Mouse (Mus musculus): ENCODE data around the gene Ppp1r36. TPM values are rescaled to one million over a fixed set of nuclear protein-coding genes. Genes with fewer than 3 reads are reported as not detected.
"Not testable (repeated sequence)": the region's sequence is repeated elsewhere in the genome, so short reads cannot be mapped to it uniquely, and the experiment has no call there.

The Ppp1r36 gene
- polyA plus RNA-seq, 1 experiment from 2014 or later = 0.77 TPM

DNA sequence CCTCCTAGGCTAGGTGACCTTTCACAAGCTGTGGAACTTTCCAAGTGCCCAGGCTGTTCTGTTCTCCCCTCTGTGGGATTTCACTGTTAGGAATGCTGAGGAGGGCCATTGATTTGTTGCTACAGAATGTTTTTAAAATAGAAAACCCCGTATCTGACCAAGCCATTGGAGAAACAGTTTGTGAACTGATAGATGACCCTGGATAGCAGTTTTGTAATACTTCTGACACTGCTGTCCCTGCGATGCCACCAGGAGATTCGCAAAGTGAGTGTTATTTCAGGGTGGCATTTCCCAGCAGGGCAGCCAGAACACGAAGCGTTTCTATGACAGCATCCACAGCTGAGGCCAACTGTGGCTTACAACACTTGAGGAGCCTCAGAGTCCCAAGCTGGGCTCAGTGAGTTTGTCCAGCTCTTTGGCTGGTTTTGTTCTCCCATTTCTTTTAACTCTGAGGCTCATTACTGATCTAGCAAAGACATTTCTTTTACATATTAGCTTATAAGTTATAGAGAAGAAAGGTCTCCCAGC is 13.6 kb downstream of the Ppp1r36 start:
- no peak overlapping the region for H3K9ac ChIP-seq (ENCODE audit: low read length)
- H3K27me3 ChIP-seq (replicated peaks; ENCODE audit: control insufficient read depth, insufficient read depth, low read length) = peaks cover 1% of the 10 kb centered on the region; the same call in 1 of the 2 replicates
- no peak overlapping the region for H3K4me3 ChIP-seq (ENCODE audit: low read depth, low read length)
- H3K36me3 ChIP-seq (ENCODE audit: control insufficient read depth, insufficient read depth, low read length) = no peaks in the 10 kb centered on the region
- H3K9me3 ChIP-seq (replicated peaks; ENCODE audit: control insufficient read depth, low read length) = no peaks in the 10 kb centered on the region
- WGBS = 75% methylated on average over 5 of the region's 5 CpGs
- no peak overlapping the region for H3K4me2 ChIP-seq (ENCODE audit: low read length)
- ATAC-seq = no peak
- H3K27ac ChIP-seq (ENCODE audit: low read depth, low read length) = no peak overlapping the region
- no peak for DNase-seq (ENCODE audit: low spot score)
- H3K4me1 ChIP-seq (ENCODE audit: control insufficient read depth, insufficient read depth, low read length) = peaks cover 4% of the 10 kb centered on the region; the same call in 1 of the 2 replicates

DNA sequence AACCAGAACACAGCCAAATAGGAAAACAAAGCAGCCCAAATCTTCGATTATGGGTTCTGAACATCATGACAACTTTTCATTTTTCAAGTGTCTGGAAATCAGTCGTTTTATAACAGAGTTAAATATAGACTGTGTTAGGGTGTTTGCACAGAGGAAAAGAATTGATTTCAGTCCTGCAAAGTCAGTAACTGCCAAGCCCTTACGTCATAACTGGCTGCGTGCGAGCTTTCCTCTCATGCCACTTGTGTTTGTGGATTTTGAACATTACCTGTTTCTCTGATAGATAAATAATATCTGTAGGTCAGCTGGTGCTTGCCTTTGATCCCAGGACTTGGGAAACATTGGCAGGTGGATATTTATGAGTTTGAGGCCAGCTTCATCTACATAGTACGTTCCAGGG is 14.1 kb downstream of the Ppp1r36 start:
- Histone ChIP-seq H3K4me2 (ENCODE audit: low read length) (no peak overlapping the region), H3K4me3 (ENCODE audit: low read depth, low read length) (no peak overlapping the region), H3K36me3 (ENCODE audit: control insufficient read depth, insufficient read depth, low read length) (no peaks in the 10 kb centered on the region), H3K4me1 (ENCODE audit: control insufficient read depth, insufficient read depth, low read length) (peaks cover 4% of the 10 kb centered on the region; the same call in 1 of the 2 replicates), H3K9ac (ENCODE audit: low read length) (no peak overlapping the region), H3K27ac (ENCODE audit: low read depth, low read length) (no peak overlapping the region), H3K9me3 (replicated peaks; ENCODE audit: control insufficient read depth, low read length) (no peaks in the 10 kb centered on the region), H3K27me3 (replicated peaks; ENCODE audit: control insufficient read depth, insufficient read depth, low read length) (peaks cover 4% of the 10 kb centered on the region; the same call in 1 of the 2 replicates)
- DNase-seq (ENCODE audit: low spot score) (no peak), ATAC-seq (no peak)
- WGBS = 93% methylated on average over 6 of the region's 6 CpGs

DNA sequence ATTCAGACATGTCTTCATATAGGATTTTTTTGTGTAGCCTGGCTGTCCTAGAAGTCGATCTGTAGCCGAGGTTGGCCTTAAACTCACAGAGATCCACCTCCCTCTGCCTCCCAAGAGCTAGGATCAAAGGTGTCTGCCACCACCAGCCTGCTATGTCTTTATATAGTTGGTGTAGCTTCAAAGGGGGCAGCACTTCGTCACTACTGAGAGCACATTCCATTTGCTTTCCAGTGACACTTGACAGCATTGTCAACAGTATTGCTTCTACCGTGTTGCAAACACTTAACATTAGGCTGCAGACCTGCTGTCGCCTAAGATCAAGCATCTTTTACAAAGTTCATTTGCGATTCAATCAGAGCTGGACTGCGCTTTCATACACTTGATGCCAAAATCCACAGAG is 16.8 kb downstream of the Ppp1r36 start:
- Histone ChIP-seq H3K4me2 (ENCODE audit: low read length) (no peak overlapping the region), H3K9me3 (replicated peaks; ENCODE audit: control insufficient read depth, low read length) (no peaks in the 10 kb centered on the region), H3K9ac (ENCODE audit: low read length) (no peak overlapping the region), H3K27ac (ENCODE audit: low read depth, low read length) (no peak overlapping the region), H3K4me3 (ENCODE audit: low read depth, low read length) (no peak overlapping the region), H3K27me3 (replicated peaks; ENCODE audit: control insufficient read depth, insufficient read depth, low read length) (peaks cover 4% of the 10 kb centered on the region; the same call in 1 of the 2 replicates), H3K4me1 (ENCODE audit: control insufficient read depth, insufficient read depth, low read length) (peaks cover 4% of the 10 kb centered on the region; the same call in 1 of the 2 replicates), H3K36me3 (ENCODE audit: control insufficient read depth, insufficient read depth, low read length) (no peaks in the 10 kb centered on the region)
- WGBS = 51% methylated on average over 7 of the region's 7 CpGs
- ATAC-seq (no peak), DNase-seq (ENCODE audit: low spot score) (no peak)

DNA sequence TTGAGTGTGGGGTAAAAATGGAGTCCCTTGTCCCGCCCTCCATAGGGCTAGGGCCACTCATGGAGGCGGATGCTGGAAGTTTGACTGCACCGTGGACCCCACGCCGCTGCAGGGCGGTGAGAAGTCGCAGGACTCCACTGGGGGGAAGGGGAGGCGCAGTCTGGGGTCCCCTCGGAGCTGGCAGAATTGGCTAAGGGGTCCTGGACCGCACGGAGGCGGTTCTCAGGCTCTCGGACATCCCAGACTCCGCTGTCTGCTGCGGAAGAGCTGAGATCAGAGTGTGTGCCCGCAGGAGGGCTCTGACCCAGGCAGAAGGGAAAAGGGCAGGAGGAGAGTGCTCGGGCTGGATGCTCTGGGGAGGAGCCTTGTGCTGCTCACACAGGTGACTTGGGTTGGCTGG is 17.7 kb downstream of the Ppp1r36 start:
- no peaks in the 10 kb centered on the region for H3K9me3 ChIP-seq (replicated peaks; ENCODE audit: control insufficient read depth, low read length)
- H3K4me3 ChIP-seq (ENCODE audit: low read depth, low read length) = no peak overlapping the region
- 5% methylated on average over 17 of the region's 17 CpGs for WGBS
- peak overlapping the region; percentile 45 for H3K4me2 ChIP-seq (ENCODE audit: low read length)
- ATAC-seq (no peak), DNase-seq (ENCODE audit: low spot score) (no peak)
- H3K4me1 ChIP-seq (ENCODE audit: control insufficient read depth, insufficient read depth, low read length) = peaks cover 4% of the 10 kb centered on the region; the same call in 1 of the 2 replicates
- H3K27me3 ChIP-seq (replicated peaks; ENCODE audit: control insufficient read depth, insufficient read depth, low read length) = peaks cover 4% of the 10 kb centered on the region; the same call in 1 of the 2 replicates
- H3K36me3 ChIP-seq (ENCODE audit: control insufficient read depth, insufficient read depth, low read length) = no peaks in the 10 kb centered on the region
- H3K9ac ChIP-seq (ENCODE audit: low read length) = no peak overlapping the region
- no peak overlapping the region for H3K27ac ChIP-seq (ENCODE audit: low read depth, low read length)

DNA sequence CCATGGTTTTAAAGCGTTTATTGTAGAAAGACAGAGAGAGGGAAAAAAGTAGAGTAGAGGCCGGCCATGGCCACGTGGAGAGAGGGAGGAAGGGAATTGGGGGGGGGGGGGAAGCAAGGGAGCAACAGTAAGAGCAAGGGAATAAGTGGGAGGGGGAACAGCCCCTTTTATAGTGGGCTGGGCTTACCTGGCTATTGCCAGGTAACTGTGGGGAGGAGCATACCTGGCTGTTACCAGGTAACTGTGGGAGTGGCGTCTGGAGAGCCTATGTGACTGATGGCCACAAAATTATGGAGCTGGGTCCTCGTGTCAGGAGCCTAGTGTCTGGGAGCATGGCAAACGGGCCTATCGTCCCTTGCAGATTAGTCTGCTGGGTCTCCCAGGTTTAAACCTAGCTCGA is 18.2 kb downstream of the Ppp1r36 start:
- no peak overlapping the region for H3K4me3 ChIP-seq (ENCODE audit: low read depth, low read length)
- H3K9me3 ChIP-seq (replicated peaks; ENCODE audit: control insufficient read depth, low read length) = no peaks in the 10 kb centered on the region
- WGBS = 37% methylated on average over 8 of the region's 8 CpGs
- H3K27me3 ChIP-seq (replicated peaks; ENCODE audit: control insufficient read depth, insufficient read depth, low read length) = peaks cover 4% of the 10 kb centered on the region; the same call in 1 of the 2 replicates
- H3K36me3 ChIP-seq (ENCODE audit: control insufficient read depth, insufficient read depth, low read length) = no peaks in the 10 kb centered on the region
- peak overlapping the region; percentile 45; the same call in 1 of the 2 replicates for H3K4me2 ChIP-seq (ENCODE audit: low read length)
- peaks cover 4% of the 10 kb centered on the region; the same call in 1 of the 2 replicates for H3K4me1 ChIP-seq (ENCODE audit: control insufficient read depth, insufficient read depth, low read length)
- no peak overlapping the region for H3K27ac ChIP-seq (ENCODE audit: low read depth, low read length)
- ATAC-seq (no peak), DNase-seq (ENCODE audit: low spot score) (no peak)
- H3K9ac ChIP-seq (ENCODE audit: low read length) = no peak overlapping the region

DNA sequence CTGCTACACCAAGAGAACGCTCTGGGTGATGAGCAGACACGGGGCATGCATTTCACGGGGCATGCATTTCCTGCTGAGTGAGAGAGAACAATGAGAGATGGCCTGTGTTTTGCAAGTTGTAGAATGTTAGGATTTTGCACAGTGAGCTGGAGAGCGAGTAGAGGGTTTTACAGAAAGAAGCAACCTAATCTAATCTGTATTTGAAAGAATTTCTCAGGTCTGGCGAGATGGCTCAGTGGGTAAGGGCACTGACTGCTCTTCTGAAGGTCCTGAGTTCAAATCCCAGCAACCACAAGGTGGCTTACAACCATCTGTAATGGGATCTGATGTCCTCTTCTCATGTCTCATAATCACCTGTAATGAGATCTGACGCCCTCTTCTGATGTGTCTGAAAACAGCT is 26.1 kb downstream of the Ppp1r36 start:
- H3K4me1 ChIP-seq (ENCODE audit: control insufficient read depth, insufficient read depth, low read length); H3K4me2 ChIP-seq (ENCODE audit: low read length); H3K9ac ChIP-seq (ENCODE audit: low read length); DNase-seq (ENCODE audit: low spot score); H3K36me3 ChIP-seq (ENCODE audit: control insufficient read depth, insufficient read depth, low read length); H3K27ac ChIP-seq (ENCODE audit: low read depth, low read length); H3K4me3 ChIP-seq (ENCODE audit: low read depth, low read length); H3K9me3 ChIP-seq (replicated peaks; ENCODE audit: control insufficient read depth, low read length); ATAC-seq; H3K27me3 ChIP-seq (replicated peaks; ENCODE audit: control insufficient read depth, insufficient read depth, low read length): not testable (repeated sequence)
- 82% methylated on average over 6 of the region's 6 CpGs for WGBS

DNA sequence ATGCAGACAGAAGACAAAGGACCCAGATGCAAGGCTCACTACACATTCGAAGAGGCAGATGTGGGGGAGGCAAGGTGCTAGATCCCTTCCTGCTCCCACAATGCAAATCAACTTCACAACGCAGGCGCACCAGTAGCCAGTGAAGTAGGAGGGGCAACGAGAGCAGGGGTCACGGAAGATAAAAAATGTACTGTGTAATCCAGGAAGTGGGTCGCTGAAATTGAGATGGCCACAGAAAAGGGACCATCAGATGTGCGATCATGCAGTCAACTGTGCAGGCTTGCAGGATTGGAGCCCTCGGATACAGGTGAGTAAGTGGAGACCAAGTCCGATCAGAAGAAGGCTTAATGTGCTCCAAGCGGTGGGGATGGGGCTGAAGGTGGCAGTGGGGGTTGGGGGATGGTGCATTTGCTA is 27.0 kb downstream of the Ppp1r36 start:
- Histone ChIP-seq H3K27ac (ENCODE audit: low read depth, low read length) (no peak overlapping the region), H3K4me1 (ENCODE audit: control insufficient read depth, insufficient read depth, low read length) (no peaks in the 10 kb centered on the region), H3K4me3 (ENCODE audit: low read depth, low read length) (no peak overlapping the region), H3K9ac (ENCODE audit: low read length) (no peak overlapping the region), H3K27me3 (replicated peaks; ENCODE audit: control insufficient read depth, insufficient read depth, low read length) (no peaks in the 10 kb centered on the region), H3K9me3 (replicated peaks; ENCODE audit: control insufficient read depth, low read length) (no peaks in the 10 kb centered on the region), H3K36me3 (ENCODE audit: control insufficient read depth, insufficient read depth, low read length) (no peaks in the 10 kb centered on the region), H3K4me2 (ENCODE audit: low read length) (no peak overlapping the region)
- ATAC-seq = no peak
- no peak for DNase-seq (ENCODE audit: low spot score)
- WGBS = 73% methylated on average over 10 of the region's 10 CpGs

DNA sequence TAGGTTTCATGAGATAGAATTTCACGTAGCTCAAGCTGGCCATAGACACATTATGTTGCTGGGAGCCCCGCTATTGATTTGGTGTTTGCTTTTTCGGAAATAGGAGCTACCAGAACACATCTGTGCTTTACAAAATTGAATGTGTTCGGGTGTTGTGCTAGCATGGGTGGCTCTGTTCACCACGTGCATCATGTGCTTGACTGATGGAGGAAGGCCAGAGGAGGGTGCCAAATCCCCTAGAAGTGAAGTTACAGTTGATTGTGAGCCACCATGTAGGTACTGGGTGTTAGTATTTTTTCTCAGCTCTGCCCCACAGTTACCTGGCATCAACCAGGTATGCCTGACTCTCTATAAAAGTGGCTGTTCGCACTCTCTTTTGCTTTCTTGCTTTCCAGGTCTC is 27.5 kb downstream of the Ppp1r36 start:
- ATAC-seq (no peak), DNase-seq (ENCODE audit: low spot score) (no peak)
- Histone ChIP-seq H3K27ac (ENCODE audit: low read depth, low read length) (no peak overlapping the region), H3K36me3 (ENCODE audit: control insufficient read depth, insufficient read depth, low read length) (no peaks in the 10 kb centered on the region), H3K4me1 (ENCODE audit: control insufficient read depth, insufficient read depth, low read length) (no peaks in the 10 kb centered on the region), H3K9me3 (replicated peaks; ENCODE audit: control insufficient read depth, low read length) (no peaks in the 10 kb centered on the region), H3K27me3 (replicated peaks; ENCODE audit: control insufficient read depth, insufficient read depth, low read length) (no peaks in the 10 kb centered on the region), H3K4me3 (ENCODE audit: low read depth, low read length) (no peak overlapping the region), H3K4me2 (ENCODE audit: low read length) (no peak overlapping the region), H3K9ac (ENCODE audit: low read length) (no peak overlapping the region)
- WGBS = 81% methylated on average over 6 of the region's 6 CpGs

DNA sequence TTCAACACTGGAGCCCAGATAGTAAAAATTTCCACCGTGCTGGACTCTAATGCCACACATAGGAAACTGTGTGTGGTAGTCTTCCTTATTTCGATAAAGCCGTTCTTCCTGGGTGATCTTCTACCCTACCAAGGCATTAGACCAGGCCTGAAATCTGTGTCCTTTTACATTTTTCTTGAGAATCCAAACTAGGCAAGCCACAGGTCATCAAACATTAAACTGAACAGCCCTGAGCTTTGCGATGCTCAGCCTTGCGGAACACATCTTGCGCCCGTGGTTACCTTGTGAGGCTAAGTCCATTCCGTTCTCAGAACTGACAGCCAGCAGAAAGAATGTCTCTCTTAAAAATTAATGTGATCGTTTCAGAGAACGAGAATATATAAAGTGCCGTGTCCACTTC is 28.9 kb downstream of the Ppp1r36 start:
- WGBS = 90% methylated on average over 11 of the region's 11 CpGs
- no peak for ATAC-seq
- H3K27me3 ChIP-seq (replicated peaks; ENCODE audit: control insufficient read depth, insufficient read depth, low read length) = no peaks in the 10 kb centered on the region
- no peaks in the 10 kb centered on the region for H3K9me3 ChIP-seq (replicated peaks; ENCODE audit: control insufficient read depth, low read length)
- H3K27ac ChIP-seq (ENCODE audit: low read depth, low read length) = no peak overlapping the region
- no peak overlapping the region for H3K4me2 ChIP-seq (ENCODE audit: low read length)
- DNase-seq (ENCODE audit: low spot score) = no peak
- no peaks in the 10 kb centered on the region for H3K36me3 ChIP-seq (ENCODE audit: control insufficient read depth, insufficient read depth, low read length)
- no peak overlapping the region for H3K9ac ChIP-seq (ENCODE audit: low read length)
- no peaks in the 10 kb centered on the region for H3K4me1 ChIP-seq (ENCODE audit: control insufficient read depth, insufficient read depth, low read length)
- no peak overlapping the region for H3K4me3 ChIP-seq (ENCODE audit: low read depth, low read length)
